Mouse (Mus musculus) ovary, adult 18-20 months (tissue): Measurements from ENCODE around the gene Capn13.
"Not testable (repeated sequence)": the region's sequence is repeated elsewhere in the genome, so short reads cannot be mapped to it uniquely, and the experiment has no call there.

Experiments
- DNase-seq: peaks from one replicate; pipeline ENCODE4 v3.0.0; 2022; ENCODE audit warnings: low spot score, mixed read lengths

Gene Capn13

GRCm38 (mm10) chr17:73342673-73343072 is 58.0 kb downstream of the Capn13 start:
- no peak for DNase-seq

GRCm38 (mm10) chr17:73329071-73329470 is 71.6 kb downstream of the Capn13 start:
- DNase-seq: no peak

DNA sequence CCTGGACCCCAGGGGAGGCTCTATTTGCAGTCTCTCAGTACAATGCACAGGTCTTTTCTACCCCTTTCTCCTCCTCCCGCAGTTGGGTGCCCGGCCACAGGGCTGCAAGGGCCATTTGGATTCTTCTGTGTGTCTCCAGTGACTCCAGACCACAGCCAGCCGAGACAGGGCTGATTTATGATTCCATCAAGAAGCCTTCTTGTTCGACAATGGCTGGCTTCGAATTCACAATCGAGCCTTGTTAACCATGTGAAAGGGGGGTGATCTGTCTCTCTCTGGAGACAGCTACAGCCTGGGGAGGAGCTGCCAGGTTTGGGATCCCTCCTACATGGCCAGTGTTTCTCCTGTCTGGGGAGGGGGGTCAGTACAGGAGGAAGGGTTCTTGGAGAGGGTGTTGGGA is 75.4 kb downstream of the Capn13 start:
- no peak for DNase-seq

DNA sequence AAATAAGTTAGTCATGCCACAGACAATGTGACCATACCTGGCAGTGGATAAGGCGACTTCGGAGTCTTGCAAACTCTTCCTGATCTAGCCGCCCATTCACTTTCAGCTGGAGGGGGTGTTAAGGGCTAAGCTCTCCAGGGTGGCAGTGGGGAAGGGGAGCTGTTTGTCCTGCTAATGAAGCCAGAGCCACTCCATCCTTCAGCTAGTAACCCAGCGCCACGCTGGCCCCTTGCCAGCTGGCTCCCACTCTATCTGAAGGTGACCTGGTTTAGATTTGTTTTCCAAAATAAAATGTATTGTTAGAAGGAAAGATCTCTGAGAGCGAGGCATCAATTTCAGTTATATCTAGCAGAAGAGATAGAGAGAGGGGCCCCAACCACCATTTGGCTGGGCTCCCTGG is 75.9 kb downstream of the Capn13 start:
- DNase-seq: no peak

GRCm38 (mm10) chr17:73323981-73324380 is 76.7 kb downstream of the Capn13 start:
- DNase-seq: no peak

- DNase-seq: no peak
Observed at GRCm38 (mm10) chr17:73314786-73315185, 85.9 kb downstream of the Capn13 start.

DNA sequence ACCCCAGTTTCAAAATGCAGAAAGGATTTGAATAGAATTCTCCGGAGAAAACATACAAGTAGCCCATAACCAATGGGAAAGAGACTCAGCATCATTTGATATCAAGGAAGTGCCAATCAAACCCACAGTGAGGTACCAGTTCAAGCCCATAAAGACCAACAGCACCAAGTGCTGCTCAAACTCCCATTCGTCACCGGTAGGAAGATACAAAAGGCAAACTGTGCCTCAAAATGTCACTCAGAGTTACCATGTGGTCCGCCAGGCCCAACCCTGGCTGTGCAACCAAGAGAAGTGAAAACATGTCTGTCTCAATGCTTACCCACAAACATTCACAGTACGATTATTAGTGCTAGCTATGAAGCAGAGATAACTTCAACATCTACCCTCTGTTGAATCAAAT is 89.2 kb downstream of the Capn13 start:
- DNase-seq: no peak

- DNase-seq: no peak
Observed at GRCm38 (mm10) chr17:73308691-73309090, 92.0 kb downstream of the Capn13 start.

- no peak for DNase-seq
Observed at GRCm38 (mm10) chr17:73306626-73307025, 94.0 kb downstream of the Capn13 start.

DNA sequence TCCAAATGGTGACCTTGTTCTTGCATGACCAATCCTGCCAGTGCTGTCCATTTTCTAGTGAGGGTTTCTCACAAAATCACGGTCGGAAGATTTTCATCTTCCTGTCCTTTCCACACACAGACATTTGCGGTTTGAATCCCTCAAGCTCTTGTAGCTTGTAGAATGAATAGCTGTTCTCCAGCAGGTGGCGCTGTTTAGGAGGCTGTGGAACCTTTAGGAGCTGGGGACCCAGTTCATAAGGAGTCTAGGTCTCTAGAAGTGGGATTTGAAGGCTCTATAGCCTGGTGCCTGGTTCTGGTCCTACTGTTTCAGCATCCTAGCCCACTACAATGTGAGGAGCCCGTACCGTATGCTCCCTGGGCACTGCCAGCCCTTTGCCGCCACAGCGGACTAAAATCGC is 95.0 kb downstream of the Capn13 start:
- no peak for DNase-seq

DNA sequence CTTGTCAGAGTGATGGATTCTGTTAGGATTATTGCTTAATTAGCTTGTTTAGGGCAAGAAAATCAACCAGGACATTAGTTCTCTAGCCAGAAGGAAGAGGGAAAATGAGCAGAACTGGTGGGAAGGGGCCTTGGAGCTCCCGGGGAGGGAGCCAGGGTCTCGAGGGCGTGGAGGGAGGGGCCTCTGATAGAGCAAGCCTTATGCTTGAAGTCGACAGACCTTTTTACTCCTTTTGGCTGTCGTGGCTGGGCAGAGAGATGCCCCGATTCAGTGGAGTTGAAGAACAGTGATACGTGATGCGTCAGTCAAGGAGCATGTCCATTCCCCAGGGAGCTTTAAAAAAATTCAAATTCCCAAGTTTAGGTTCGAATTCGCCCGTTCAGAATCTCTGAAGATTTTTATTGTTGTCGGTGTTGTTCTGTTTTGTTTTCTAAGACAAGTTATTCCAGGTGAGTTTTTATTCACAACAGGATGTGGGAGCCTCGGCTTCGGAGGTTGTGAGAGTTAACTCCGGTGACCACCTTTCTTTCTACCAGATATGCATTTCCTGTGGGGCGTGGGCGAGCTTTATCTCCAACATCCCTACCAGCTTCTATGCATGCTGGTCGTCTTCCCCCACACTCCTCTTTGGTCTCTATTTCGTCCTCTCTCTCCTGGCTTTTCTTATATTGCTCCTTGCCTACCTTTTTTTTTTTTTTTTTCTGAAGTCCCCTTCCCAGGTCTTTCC is 96.4 kb downstream of the Capn13 start:
- DNase-seq: no peak

GRCm38 (mm10) chr17:73303676-73304075 is 97.0 kb downstream of the Capn13 start:
- DNase-seq: no peak

DNA sequence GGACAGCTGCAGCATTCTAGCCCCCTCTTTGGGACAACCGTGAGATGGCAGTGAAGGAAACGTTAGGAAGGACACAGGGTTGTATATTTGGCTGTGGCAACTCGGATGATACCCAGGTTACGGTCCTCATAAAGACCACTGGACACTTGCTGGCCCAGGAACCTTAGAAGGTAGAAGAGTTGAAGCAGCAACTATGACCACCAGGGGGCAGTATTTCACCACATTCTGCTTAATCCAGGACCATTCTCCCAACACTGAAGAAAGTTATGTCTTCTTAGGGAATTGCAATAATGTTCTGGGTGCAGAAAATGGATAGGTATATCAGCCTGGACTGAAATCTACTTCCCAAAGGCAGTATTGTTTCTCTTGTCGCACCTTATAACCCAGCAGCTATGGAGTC is 97.4 kb downstream of the Capn13 start:
- no peak for DNase-seq

- peak; percentile 46 for DNase-seq
Observed at GRCm38 (mm10) chr17:73302104-73302503, 98.6 kb downstream of the Capn13 start.

DNA sequence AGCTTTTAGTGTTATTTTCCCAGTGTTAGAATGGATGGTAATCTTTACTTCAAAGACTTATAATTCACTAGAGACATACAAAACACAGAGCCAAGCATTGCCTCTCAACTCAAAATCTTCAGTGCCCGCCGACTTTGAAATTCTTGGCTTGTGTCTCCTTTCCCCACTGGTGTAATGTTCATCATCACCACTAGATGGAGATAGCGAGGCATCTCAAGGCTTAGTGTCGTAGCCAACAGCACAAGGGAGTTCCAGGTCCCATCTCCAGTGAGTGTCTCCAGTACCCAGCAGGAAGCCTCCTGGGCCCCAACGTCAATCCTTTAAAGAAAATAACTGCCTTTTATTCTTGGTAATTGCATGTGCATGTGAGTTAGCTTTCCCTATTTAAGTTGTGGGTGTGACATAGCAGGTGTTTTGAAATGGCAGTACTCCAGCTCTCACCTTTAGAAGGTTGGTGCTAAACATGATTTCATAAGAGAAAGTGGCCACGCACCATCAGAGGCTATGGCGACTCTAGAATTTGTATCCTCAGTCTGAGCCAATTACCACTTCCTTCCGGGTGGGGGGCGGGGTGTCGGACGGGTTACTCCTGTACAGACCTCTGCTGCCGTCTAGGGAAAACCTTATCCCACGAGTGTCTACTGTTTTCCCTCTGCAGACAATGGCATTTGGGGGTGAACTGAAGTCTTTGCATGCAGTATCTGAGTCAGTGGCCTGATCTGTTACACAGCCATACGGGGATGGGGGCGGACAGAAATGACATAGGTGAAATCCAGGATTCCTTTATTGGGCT is 99.2 kb downstream of the Capn13 start:
- no peak for DNase-seq

DNA sequence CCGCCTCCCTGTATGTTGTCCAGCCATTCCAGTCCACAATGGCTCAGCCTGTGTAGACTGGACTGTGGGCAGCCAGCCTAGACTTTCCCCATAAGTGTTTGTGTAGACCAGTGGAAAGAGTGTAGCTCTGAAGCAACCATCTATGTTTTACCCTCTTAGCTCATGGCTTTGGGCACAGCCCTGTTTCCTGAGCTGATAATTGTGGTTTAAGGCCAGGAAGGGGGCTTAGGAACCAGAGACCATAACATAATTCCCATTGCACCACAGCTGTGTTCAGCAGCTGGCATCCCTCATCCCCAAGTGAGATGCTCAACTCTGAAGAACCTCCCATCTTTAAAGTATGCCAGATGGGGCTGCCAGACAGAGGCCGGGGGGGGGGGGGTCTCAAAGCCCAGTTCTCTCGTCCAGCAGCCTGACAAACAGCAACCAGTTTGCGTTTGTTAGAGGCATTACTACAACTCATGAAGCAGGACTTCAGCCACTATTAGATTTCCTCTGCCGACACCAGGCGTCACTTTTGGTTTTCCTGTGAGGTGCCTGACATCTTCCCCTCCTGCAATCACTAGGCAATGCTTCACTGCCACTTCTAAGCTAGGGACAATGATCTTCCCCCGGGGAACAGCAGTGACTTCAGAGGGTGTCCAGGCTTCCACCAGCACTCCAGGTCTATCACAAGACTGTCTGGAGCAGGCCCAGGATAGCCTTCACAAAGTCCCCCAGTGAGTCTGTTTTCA is 100.4 kb downstream of the Capn13 start:
- DNase-seq: no peak

DNA sequence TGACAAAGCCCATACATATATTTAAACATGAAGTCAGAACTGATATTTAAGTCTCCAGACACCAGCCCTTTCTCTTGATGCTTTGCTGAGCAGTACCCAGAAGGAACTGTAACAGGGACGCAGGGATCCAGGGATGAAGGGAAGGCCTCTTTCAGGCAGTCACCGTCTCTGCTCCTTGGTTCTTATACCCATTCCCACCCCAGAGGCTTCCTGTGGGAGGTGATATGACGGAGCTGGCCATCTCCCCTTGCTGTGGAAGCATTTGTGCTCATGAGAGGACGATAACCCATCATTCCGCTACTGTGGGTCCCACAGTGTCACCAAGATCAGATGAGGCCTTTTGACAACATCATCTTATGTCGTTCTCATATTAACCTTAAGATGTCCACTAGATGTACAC is 101.7 kb downstream of the Capn13 start:
- DNase-seq: no peak

DNA sequence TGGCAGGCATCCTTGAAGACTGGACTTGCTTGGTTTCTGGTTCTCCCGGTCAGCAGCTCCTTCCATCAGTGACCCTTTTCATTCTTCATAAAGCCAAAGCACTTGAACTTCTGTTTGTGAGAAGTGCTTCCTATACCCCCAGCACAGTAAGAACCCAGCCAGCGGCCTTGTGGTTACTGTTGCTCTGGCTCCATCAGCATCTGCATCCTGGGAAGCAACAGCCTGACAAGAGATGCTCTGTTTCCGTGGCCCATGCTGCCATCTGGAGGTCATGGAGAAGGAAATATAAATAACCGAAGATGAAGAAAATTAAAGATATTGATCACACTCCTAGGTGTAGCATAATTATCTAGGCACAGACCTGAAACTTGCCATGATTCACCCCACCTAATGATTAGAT is 103.8 kb downstream of the Capn13 start:
- peak; percentile 16 for DNase-seq

DNA sequence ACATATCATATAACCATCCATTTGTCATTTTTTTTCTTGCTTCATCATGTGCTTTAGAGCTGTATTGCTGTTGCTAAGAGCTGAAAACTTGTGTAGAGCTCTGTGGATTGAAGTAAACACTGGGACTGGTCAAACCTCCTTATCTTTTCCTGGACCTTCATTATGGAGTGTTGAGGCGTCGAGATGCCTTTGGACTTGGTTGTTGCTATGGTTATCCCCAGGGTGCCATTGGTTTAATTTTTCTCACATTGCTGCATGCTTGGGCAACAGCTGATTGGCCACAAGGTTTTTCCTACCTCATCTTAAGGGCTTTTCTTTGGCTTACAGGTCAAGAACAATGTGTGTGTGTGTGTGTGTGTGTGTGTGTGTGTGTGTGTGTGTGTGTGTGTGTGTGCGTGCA is 107.4 kb downstream of the Capn13 start:
- no peak for DNase-seq

GRCm38 (mm10) chr17:73284301-73284700 is 116.4 kb downstream of the Capn13 start:
- DNase-seq: no peak

GRCm38 (mm10) chr17:73282702-73283101 is 118.0 kb downstream of the Capn13 start:
- DNase-seq: not testable (repeated sequence)

GRCm38 (mm10) chr17:73277770-73278169 is 122.9 kb downstream of the Capn13 start:
- no peak for DNase-seq

DNA sequence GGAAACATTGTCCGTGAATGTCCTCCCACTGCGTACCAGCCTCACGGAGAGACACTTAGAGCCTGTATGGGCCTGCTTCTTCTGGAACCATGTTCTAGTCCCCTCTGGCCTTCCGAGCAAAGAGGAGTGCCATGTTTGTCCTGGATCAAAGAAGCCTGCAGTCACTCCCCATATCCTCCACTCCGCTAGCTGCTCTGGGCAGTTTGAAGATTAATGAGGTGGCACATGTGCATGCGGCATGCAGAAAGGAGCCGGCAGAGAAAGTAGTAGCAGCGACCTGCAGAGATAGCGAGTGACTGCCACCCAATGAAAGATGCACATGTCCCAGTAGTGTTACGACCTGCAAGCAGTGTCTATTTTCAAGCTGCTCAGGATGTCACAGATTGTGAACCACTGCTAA is 125.6 kb downstream of the Capn13 start:
- DNase-seq: no peak
